ENCODE assay signal across 8 mouse cellular contexts in the genomic region with DNA sequence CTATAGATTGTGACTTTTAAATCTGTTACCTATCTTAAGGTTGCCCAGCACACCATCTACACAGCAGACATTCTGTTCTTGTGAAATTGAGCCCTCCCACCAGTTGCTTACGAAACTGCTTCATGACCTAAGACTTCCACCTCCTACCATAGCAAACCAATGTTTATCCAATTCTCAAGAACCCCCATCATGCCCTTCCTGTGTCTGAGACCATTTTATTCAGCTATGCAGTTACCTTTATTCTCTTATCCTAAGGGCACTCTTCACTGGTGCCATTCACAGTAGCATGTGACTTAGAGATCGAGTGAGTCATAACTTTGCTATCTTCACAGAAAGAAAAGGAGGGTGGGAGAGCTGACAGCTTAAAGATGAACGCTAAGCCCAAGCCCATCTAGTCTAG. TPM values are rescaled to one million over a fixed set of nuclear protein-coding genes. Genes with fewer than 3 reads are reported as not detected.
A peak's percentile ranks its signal among the peaks of the same experiment; 100 is the strongest.
DNase-seq lines count a peak whose midpoint lies in the region; ATAC-seq lines count a peak whose summit lies in the region.

No protein-coding gene starts in this region.

- peak overlapping the region; percentile 70 for H3K4me2 ChIP-seq in heart, embryonic 15.5 days
- H3K4me2 ChIP-seq in embryonic facial prominence, embryonic 14.5 days (ENCODE audit: low read depth, low read length) = peak overlapping the region; percentile 65
- H3K4me2 ChIP-seq in limb, embryonic 11.5 days (ENCODE audit: low read depth, severe bottlenecking) = peak overlapping the region; percentile 57
- H3K4me2 ChIP-seq in neural tube, embryonic 12.5 days (replicated peaks) = peak overlapping the region; percentile 69

- no peak overlapping the region for H3K9ac ChIP-seq in heart, embryonic 15.5 days
- H3K9ac ChIP-seq in embryonic facial prominence, embryonic 14.5 days (ENCODE audit: low read depth, low read length) = peak overlapping the region; percentile 98; the same call in 1 of the 2 replicates
- H3K9ac ChIP-seq in limb, embryonic 11.5 days (ENCODE audit: low read length) = no peak overlapping the region
- no peak overlapping the region; the same call in 1 of the 2 replicates for H3K9ac ChIP-seq in neural tube, embryonic 12.5 days

- peaks cover 53% of the 10 kb centered on the region for H3K4me1 ChIP-seq in heart, embryonic 15.5 days (replicated peaks)
- H3K4me1 ChIP-seq in embryonic facial prominence, embryonic 14.5 days (ENCODE audit: control insufficient read depth, insufficient read depth, low read length) = peaks cover 31% of the 10 kb centered on the region
- H3K4me1 ChIP-seq in limb, embryonic 11.5 days (ENCODE audit: control insufficient read depth, insufficient read depth, low read length) = peaks cover 7% of the 10 kb centered on the region; the same call in 1 of the 2 replicates
- peaks cover 44% of the 10 kb centered on the region for H3K4me1 ChIP-seq in neural tube, embryonic 12.5 days

- 14% methylated on average over 3 of the region's 3 CpGs for WGBS in heart, embryonic 15.5 days
- WGBS in embryonic facial prominence, embryonic 14.5 days = 30% methylated on average over 3 of the region's 3 CpGs
- WGBS in limb, embryonic 11.5 days = 59% methylated on average over 3 of the region's 3 CpGs
- 39% methylated on average over 3 of the region's 3 CpGs for WGBS in neural tube, embryonic 12.5 days

- H3K27me3 ChIP-seq in heart, embryonic 15.5 days = no peaks in the 10 kb centered on the region
- H3K27me3 ChIP-seq in embryonic facial prominence, embryonic 14.5 days (replicated peaks; ENCODE audit: control insufficient read depth, insufficient read depth, low read length) = no peaks in the 10 kb centered on the region
- no peaks in the 10 kb centered on the region for H3K27me3 ChIP-seq in limb, embryonic 11.5 days (ENCODE audit: control insufficient read depth, insufficient read depth, low read length)
- no peaks in the 10 kb centered on the region; the same call in 1 of the 2 replicates for H3K27me3 ChIP-seq in neural tube, embryonic 12.5 days (replicated peaks)

- H3K9me3 ChIP-seq in heart, embryonic 15.5 days (replicated peaks) = no peaks in the 10 kb centered on the region
- no peaks in the 10 kb centered on the region for H3K9me3 ChIP-seq in embryonic facial prominence, embryonic 14.5 days (ENCODE audit: control insufficient read depth, low read length)
- H3K9me3 ChIP-seq in limb, embryonic 11.5 days (ENCODE audit: control insufficient read depth, low read length) = no peaks in the 10 kb centered on the region
- H3K9me3 ChIP-seq in neural tube, embryonic 12.5 days = no peaks in the 10 kb centered on the region

- H3K27ac ChIP-seq in heart, embryonic 15.5 days = peak overlapping the region; percentile 100
- H3K27ac ChIP-seq in embryonic facial prominence, embryonic 14.5 days (replicated peaks; ENCODE audit: low read depth, low read length) = no peak overlapping the region
- no peak overlapping the region for H3K27ac ChIP-seq in limb, embryonic 11.5 days (replicated peaks; ENCODE audit: low read depth, low read length)
- no peak overlapping the region for H3K27ac ChIP-seq in neural tube, embryonic 12.5 days

- ATAC-seq in heart, embryonic 15.5 days (replicated peaks; ENCODE audit: insufficient number of reproducible peaks, insufficient read depth, low FRiP score, low read depth) = no peak
- no peak for ATAC-seq in embryonic facial prominence, embryonic 14.5 days (ENCODE audit: low read depth)
- no peak for ATAC-seq in limb, embryonic 11.5 days (ENCODE audit: insufficient number of reproducible peaks, low FRiP score, low TSS enrichment, low read depth)
- ATAC-seq in neural tube, embryonic 12.5 days (ENCODE audit: low FRiP score, low read depth) = no peak

- peak overlapping the region; percentile 94 for H3K4me3 ChIP-seq in heart, embryonic 15.5 days
- peak overlapping the region; percentile 88 for H3K4me3 ChIP-seq in embryonic facial prominence, embryonic 14.5 days (ENCODE audit: low read depth, low read length)
- peak overlapping the region; percentile 77; the same call in 1 of the 2 replicates for H3K4me3 ChIP-seq in limb, embryonic 11.5 days (ENCODE audit: low read depth, low read length)
- H3K4me3 ChIP-seq in neural tube, embryonic 12.5 days = no peak overlapping the region; the same call in 1 of the 2 replicates

- DNase-seq in heart, postnatal 36 days = no peak
- DNase-seq in embryonic facial prominence, embryonic 14.5 days (ENCODE audit: low spot score) = peak; percentile 16
- DNase-seq in limb, embryonic 11.5 days (ENCODE audit: low spot score) = no peak
- no peak for DNase-seq in layer of hippocampus, adult 9-10 months (ENCODE audit: low spot score)
- no peak for DNase-seq in urinary bladder, postnatal 14 days (ENCODE audit: low spot score)
- no peak for DNase-seq in kidney, adult 9 months

- H3K36me3 ChIP-seq in heart, embryonic 15.5 days = no peaks in the 10 kb centered on the region; the same call in 1 of the 2 replicates
- H3K36me3 ChIP-seq in embryonic facial prominence, embryonic 14.5 days (ENCODE audit: control insufficient read depth, insufficient read depth, low read length) = no peaks in the 10 kb centered on the region
- H3K36me3 ChIP-seq in limb, embryonic 11.5 days (ENCODE audit: control insufficient read depth, insufficient read depth, low read length) = no peaks in the 10 kb centered on the region
- no peaks in the 10 kb centered on the region for H3K36me3 ChIP-seq in neural tube, embryonic 12.5 days

- intact Hi-C loops in heart, postnatal 36 days (cut with DNase I) = loop anchor here (5.0 to 10.0 kb wide), 3 partner anchors 36 to 766 kb away; partner anchors contain the start of gene Usp3

RNA-seq across cellular contexts. Expression of gene Zfp609, which starts 1.1 kb away (rescaled TPM):
- polyA plus RNA-seq in heart, embryonic 15.5 days (2015; fragmentation: Nextera tagmentation; extraction: Ambion mirVana) = 4.9 and 5.7 TPM in 2 replicates
- 10 to 100 TPM; 22.6 to 25.3 TPM for total RNA-seq in heart, postnatal 36 days (2021)
- 5.9 and 6.4 TPM in 2 replicates for polyA plus RNA-seq in embryonic facial prominence, embryonic 14.5 days (2014; fragmentation: Nextera tagmentation; extraction: Ambion mirVana)
- polyA plus RNA-seq in limb, embryonic 11.5 days (2014; fragmentation: Nextera tagmentation; extraction: Ambion mirVana) = 7.3 and 8.2 TPM in 2 replicates
- polyA plus RNA-seq in neural tube, embryonic 12.5 days (2016; fragmentation: Nextera tagmentation; extraction: Ambion mirVana) = 12.1 and 12.8 TPM in 2 replicates
